Mouse (Mus musculus): Measurements from ENCODE around the gene BC048562.
A peak's percentile ranks its signal among the peaks of the same experiment; 100 is the strongest.

BC048562 gene

GRCm38 (mm10) chr9:108451170-108451493, 14.8 kb downstream of the BC048562 start:
- no peak for DNase-seq

GRCm38 (mm10) chr9:108451519-108452160, 15.4 kb downstream of the BC048562 start:
- no peak for DNase-seq

- peak; percentile 93 for DNase-seq
Measured at GRCm38 (mm10) chr9:108452291-108452906, 16.1 kb downstream of the BC048562 start.

- no peak for DNase-seq
Measured at GRCm38 (mm10) chr9:108452911-108453310, 16.6 kb downstream of the BC048562 start.

- DNase-seq, result no peak
Measured at GRCm38 (mm10) chr9:108453458-108453857, 17.2 kb downstream of the BC048562 start.

- DNase-seq, result no peak
Measured at GRCm38 (mm10) chr9:108454429-108454828, 18.1 kb downstream of the BC048562 start.

- no peak for DNase-seq
Measured at GRCm38 (mm10) chr9:108455747-108456571, 19.7 kb downstream of the BC048562 start.

- no peak for DNase-seq
Measured at GRCm38 (mm10) chr9:108456953-108457352, 20.7 kb downstream of the BC048562 start.

GRCm38 (mm10) chr9:108459939-108460318, 23.6 kb downstream of the BC048562 start:
- no peak for DNase-seq

- peak; percentile 89 for DNase-seq
Measured at GRCm38 (mm10) chr9:108460319-108461178, 24.3 kb downstream of the BC048562 start, which contains the start of gene Ccdc71. Gene Ccdc71, plus strand, starts transcription at chr9:108460527.

- DNase-seq, result no peak
Measured at GRCm38 (mm10) chr9:108461181-108461631, 24.9 kb downstream of the BC048562 start, which contains the start of gene Klhdc8b. Gene Klhdc8b, minus strand, starts transcription at chr9:108461581.

GRCm38 (mm10) chr9:108461675-108462074, 25.4 kb downstream of the BC048562 start:
- no peak for DNase-seq

- no peak for DNase-seq
Measured at GRCm38 (mm10) chr9:108462192-108462591, 25.9 kb downstream of the BC048562 start.

GRCm38 (mm10) chr9:108463713-108464112, 27.4 kb downstream of the BC048562 start:
- no peak for DNase-seq

- DNase-seq, result no peak
Measured at GRCm38 (mm10) chr9:108466219-108466618, 29.9 kb downstream of the BC048562 start.

GRCm38 (mm10) chr9:108469430-108469829, 33.1 kb downstream of the BC048562 start:
- DNase-seq, result peak; percentile 0

- DNase-seq, result peak; percentile 3
Measured at GRCm38 (mm10) chr9:108469845-108470244, 33.6 kb downstream of the BC048562 start.

GRCm38 (mm10) chr9:108474528-108474927, 38.2 kb downstream of the BC048562 start:
- DNase-seq, result no peak

GRCm38 (mm10) chr9:108478638-108479156, 42.4 kb downstream of the BC048562 start:
- DNase-seq, result peak; percentile 42

GRCm38 (mm10) chr9:108479241-108479640, 43.0 kb downstream of the BC048562 start:
- no peak for DNase-seq

GRCm38 (mm10) chr9:108479721-108480351, 43.6 kb downstream of the BC048562 start, which contains the start of gene Lamb2:
Gene Lamb2, plus strand, starts transcription at chr9:108479736.
- DNase-seq, result no peak
